Mouse (Mus musculus): Measurements from ENCODE around the gene Sh3bgrl3. TPM values are rescaled to one million over a fixed set of nuclear protein-coding genes. Genes with fewer than 3 reads are reported as not detected.

Sh3bgrl3 gene
- total and polyA plus RNA-seq, 3 experiments: 128 to 362 (median 153) TPM

DNA sequence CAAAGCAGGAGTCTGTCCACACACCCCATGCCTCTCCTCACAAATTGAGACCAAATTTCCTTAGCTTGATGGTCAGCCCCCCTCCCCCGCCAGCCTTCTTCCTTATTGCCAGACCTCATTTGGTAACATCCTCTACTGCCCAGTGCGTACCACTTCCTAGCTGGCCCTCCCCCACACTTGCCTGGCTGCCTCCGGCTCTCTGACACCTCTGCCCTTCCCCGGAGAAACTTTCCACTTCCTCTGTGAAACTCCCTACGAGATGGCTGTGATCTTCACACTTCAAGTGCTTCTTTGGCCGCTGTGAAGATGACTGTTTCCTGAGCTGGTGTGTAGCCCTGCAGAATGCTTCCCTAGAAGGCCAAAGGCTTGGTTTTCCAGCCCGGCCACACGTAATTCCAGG, 30.0 kb downstream of the Sh3bgrl3 start (continued):
- TF ChIP-seq JUND (conservative IDR thresholded peaks at IDR 0.05; ENCODE audit: low read depth, low read length) (peak; percentile 31; the same call in 1 of the 2 replicates), ZMIZ1 (IDR thresholded peaks at IDR 0.05; ENCODE audit: low read depth, low read length) (peak; percentile 27), IRF4 (IDR thresholded peaks at IDR 0.05; ENCODE audit: low read depth, low read length) (peak; percentile 94), ZC3H11A (IDR thresholded peaks at IDR 0.05; ENCODE audit: low read depth, low read length) (no peak)

DNA sequence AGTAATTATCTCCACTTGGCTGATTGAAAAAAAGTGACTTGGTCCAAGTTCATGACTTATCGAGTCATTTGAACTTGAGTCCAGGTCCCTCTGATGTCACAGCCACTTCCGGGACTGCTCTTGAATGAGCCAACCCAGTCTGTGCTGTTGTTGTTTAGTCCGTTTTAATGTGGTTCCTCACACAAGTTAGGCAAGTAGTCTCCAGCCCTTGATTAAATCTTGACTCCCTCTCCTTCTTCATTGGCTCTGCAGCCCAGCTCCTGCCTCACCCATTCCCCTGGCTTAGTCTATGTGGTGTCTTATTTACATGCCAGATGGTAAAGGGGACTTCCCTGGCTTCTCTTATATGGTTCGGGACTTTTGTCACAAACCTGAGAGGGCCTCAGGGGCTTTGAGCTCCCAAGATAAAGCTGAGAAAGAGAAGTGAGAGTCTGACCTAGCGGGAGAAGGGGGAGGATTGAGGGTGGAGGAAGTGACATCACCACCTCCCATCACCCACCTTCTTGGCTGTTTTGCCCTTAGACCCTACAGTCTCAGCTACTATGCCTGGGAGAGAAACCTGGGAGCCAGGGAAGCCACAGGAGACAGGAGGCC, 31.5 kb downstream of the Sh3bgrl3 start:
- H3K4me2 ChIP-seq (ENCODE audit: insufficient read depth, low read depth, poor library complexity, severe bottlenecking): peak overlapping the region; percentile 62; the same call in 1 of the 2 replicates
- H3K79me2 ChIP-seq (replicated peaks; ENCODE audit: control insufficient read depth, extremely low read depth, insufficient read depth, poor library complexity, severe bottlenecking): peaks cover 25% of the 10 kb centered on the region
- peaks cover 12 to 45% of the 10 kb centered on the region in 2 experiments for H3K4me1 ChIP-seq (ENCODE audit: control insufficient read depth in 1 of 2, insufficient read depth in 2 of 2)
- H3K4me3 ChIP-seq (replicated peaks in 1 of 3; ENCODE audit: low read depth in 2 of 3, low read length in 2 of 3, poor library complexity in 1 of 3): peak overlapping the region in 2 of 3 experiments; percentile 33 to 52
- in situ Hi-C loops (cut with MboI; ENCODE audit: low pct_ligation_motif_present, low pct_unique_long_range_greater_than_20kb, low sequenced_read_pairs) (loop anchor here (25.0 kb wide), 1 partner anchor 510 kb away; the partner anchor contains the start of gene Gpn2), dilution Hi-C loops (cut with MboI; ENCODE audit: extremely low pct_ligation_motif_present, extremely low pct_unique_long_range_greater_than_20kb, low sequenced_read_pairs) (no loop called here)
- no peaks in the 10 kb centered on the region for H3K9me3 ChIP-seq (replicated peaks; ENCODE audit: low read length)
- H3K36me3 ChIP-seq (replicated peaks in 1 of 2; ENCODE audit: control insufficient read depth in 1 of 2, insufficient read depth in 1 of 2, low read length in 1 of 2): peaks cover 15 to 23% of the 10 kb centered on the region in 2 experiments
- H3K27ac ChIP-seq (ENCODE audit: insufficient read depth, low read depth): peak overlapping the region; percentile 97
- no peaks in the 10 kb centered on the region for H3K27me3 ChIP-seq (replicated peaks)
- H3K9ac ChIP-seq (ENCODE audit: insufficient read depth, low read depth): peak overlapping the region; percentile 48; the same call in 1 of the 2 replicates
- peak; percentile 99 for DNase-seq (ENCODE audit: extremely low read depth)
- TF ChIP-seq ZC3H11A (IDR thresholded peaks at IDR 0.05; ENCODE audit: low read depth, low read length) (no peak), MXI1 (IDR thresholded peaks at IDR 0.05; ENCODE audit: low read depth, low read length) (0 out of 2 replicates have a peak, but pooled peaks have one; percentile 44), MYC (IDR thresholded peaks at IDR 0.05; ENCODE audit: low read depth, low read length) (peak; percentile 80), POLR2AphosphoS2 (IDR thresholded peaks at IDR 0.05; ENCODE audit: low read depth, low read length) (no peak), NELFE (IDR thresholded peaks at IDR 0.05; ENCODE audit: low read depth, low read length) (peak; percentile 22; the same call in 1 of the 2 replicates), E2F4 (IDR thresholded peaks at IDR 0.05; ENCODE audit: insufficient replicate concordance, low read depth, low read length) (peak; percentile 71; the same call in 1 of the 2 replicates), MAFK (IDR thresholded peaks at IDR 0.05; ENCODE audit: insufficient replicate concordance, low read length) (peak; percentile 57; the same call in 1 of the 2 replicates), ZNF384 (IDR thresholded peaks at IDR 0.05; ENCODE audit: low read depth, low read length) (peak; percentile 64), BHLHE40 (IDR thresholded peaks at IDR 0.05; ENCODE audit: low read depth, low read length) (peak; percentile 75; the same call in 1 of the 2 replicates), POLR2A (IDR thresholded peaks at IDR 0.05; ENCODE audit: low read depth, low read length) (peak; percentile 70), RCOR1 (conservative IDR thresholded peaks at IDR 0.05; ENCODE audit: low read depth, low read length) (peak; percentile 97), ELF1 (IDR thresholded peaks at IDR 0.05; ENCODE audit: low read depth, low read length) (peak; percentile 90), SMC3 (IDR thresholded peaks at IDR 0.05; ENCODE audit: low read depth, low read length) (peak; percentile 31), EP300 (IDR thresholded peaks at IDR 0.05; ENCODE audit: low read length) (peak; percentile 96), MAZ (IDR thresholded peaks at IDR 0.05; ENCODE audit: low read depth, low read length) (peak; percentile 98), MAX (IDR thresholded peaks at IDR 0.05; ENCODE audit: low read length) (peak; percentile 53), USF2 (conservative IDR thresholded peaks at IDR 0.05; ENCODE audit: low read depth, low read length) (no peak), NRF1 (IDR thresholded peaks at IDR 0.05; ENCODE audit: low read depth, low read length) (peak; percentile 21; the same call in 1 of the 2 replicates), GABPA (IDR thresholded peaks at IDR 0.05; ENCODE audit: insufficient replicate concordance, low read depth, low read length) (no peak), IRF4 (IDR thresholded peaks at IDR 0.05; ENCODE audit: low read depth, low read length) (peak; percentile 99), ETS1 (conservative IDR thresholded peaks at IDR 0.05; ENCODE audit: low read depth, low read length) (peak; percentile 96), ZKSCAN1 (IDR thresholded peaks at IDR 0.05; ENCODE audit: borderline replicate concordance, low read depth, low read length) (no peak), TBP (conservative IDR thresholded peaks at IDR 0.05; ENCODE audit: low read depth, low read length) (peak; percentile 70), CTCF (conservative IDR thresholded peaks at IDR 0.05 in 1 of 2, IDR thresholded peaks at IDR 0.05 in 1 of 2; ENCODE audit: low read depth in 2 of 2, low read length in 2 of 2) (no peak), ZMIZ1 (IDR thresholded peaks at IDR 0.05; ENCODE audit: low read depth, low read length) (peak; percentile 77), PAX5 (IDR thresholded peaks at IDR 0.05; ENCODE audit: low read length) (no peak), CHD2 (IDR thresholded peaks at IDR 0.05; ENCODE audit: low read length) (peak; percentile 98), SIN3A (IDR thresholded peaks at IDR 0.05; ENCODE audit: low read length) (peak; percentile 92), RAD21 (IDR thresholded peaks at IDR 0.05; ENCODE audit: low read depth, low read length) (no peak; the same call in 1 of the 2 replicates), MEF2A (IDR thresholded peaks at IDR 0.05; ENCODE audit: borderline replicate concordance, low read depth, low read length) (peak; percentile 97), TCF12 (IDR thresholded peaks at IDR 0.05; ENCODE audit: low read depth, low read length) (peak; percentile 96), USF1 (IDR thresholded peaks at IDR 0.05; ENCODE audit: low read depth, low read length) (no peak), JUN (IDR thresholded peaks at IDR 0.05; ENCODE audit: insufficient read depth, low read depth, low read length) (peak; percentile 97), KAT2A (IDR thresholded peaks at IDR 0.05; ENCODE audit: insufficient replicate concordance, low read length) (peak; percentile 81), HCFC1 (IDR thresholded peaks at IDR 0.05; ENCODE audit: low read depth, low read length) (peak; percentile 72)

All from CH12.LX (cell line).